Mouse (Mus musculus) erythroblast, embryonic 14.5 days (primary cell): Measurements from ENCODE around the gene Car4. TPM values are rescaled to one million over a fixed set of nuclear protein-coding genes. Genes with fewer than 3 reads are reported as not detected.

Experiments used
- H3K27me3 ChIP-seq: 2 replicates; pipeline ENCODE4 v1.6.1; 2012; ENCODE audit warnings: inconsistent platforms; ENCODE audit not compliant: control insufficient read depth
- H3K36me3 ChIP-seq: 2 replicates; pipeline ENCODE4 v1.6.1; 2012; ENCODE audit warnings: mild to moderate bottlenecking, inconsistent platforms; ENCODE audit not compliant: control insufficient read depth
- H3K4me1 ChIP-seq: 2 replicates; pipeline ENCODE4 v1.6.1; 2012; ENCODE audit warnings: inconsistent platforms; ENCODE audit not compliant: control insufficient read depth
- H3K4me3 ChIP-seq: replicated peaks from 2 replicates; pipeline ENCODE3; 2012; ENCODE audit warnings: moderate library complexity, mild to moderate bottlenecking, inconsistent platforms
- H3K9me3 ChIP-seq: 2 replicates; pipeline ENCODE4 v1.6.1; 2012; ENCODE audit warnings: low read length, inconsistent platforms, mixed read lengths; ENCODE audit not compliant: control insufficient read depth
- GATA1 ChIP-seq: IDR thresholded peaks from 2 replicates; pipeline ENCODE4 v1.6.1; 2012; ENCODE audit warnings: low read length, inconsistent platforms, mixed read lengths
- TAL1 ChIP-seq: IDR thresholded peaks from 3 replicates; pipeline ENCODE4 v1.6.1; 2012; ENCODE audit warnings: low read length, inconsistent platforms, mixed read lengths
- polyA plus RNA-seq: library from polyadenylated mRNA; stranded (reverse); fragments of >175 nt; gene quantifications from 2 replicates; pipeline ENCODE4 v1.2.3, GENCODE M21; 2012

Car4 gene
- polyA plus RNA-seq, 1 experiment: not detected

GRCm38 (mm10) chr11:84963556-84963955 is 6.0 kb downstream of the Car4 start:
- no peaks in the 10 kb centered on the region for H3K36me3 ChIP-seq
- H3K27me3 ChIP-seq: peaks cover 32% of the 10 kb centered on the region

GRCm38 (mm10) chr11:84966696-84967095 is 9.1 kb downstream of the Car4 start:
- peaks cover 4% of the 10 kb centered on the region; the same call in 1 of the 2 replicates for H3K27me3 ChIP-seq
- no peaks in the 10 kb centered on the region for H3K9me3 ChIP-seq
- no peaks in the 10 kb centered on the region for H3K36me3 ChIP-seq
- peaks cover 5% of the 10 kb centered on the region for H3K4me1 ChIP-seq
- TF ChIP-seq TAL1: no peak
- no peak for TF ChIP-seq GATA1
- H3K4me3 ChIP-seq: no peak overlapping the region

More at GRCm38 (mm10) chr11:84963556-84963955, 6.0 kb downstream of the Car4 start:
- Histone ChIP-seq H3K4me1 (peaks cover 5% of the 10 kb centered on the region), H3K9me3 (no peaks in the 10 kb centered on the region), H3K4me3 (no peak overlapping the region)
- TF ChIP-seq TAL1: no peak
- TF ChIP-seq GATA1: no peak

GRCm38 (mm10) chr11:84967113-84967512 is 9.5 kb downstream of the Car4 start:
- TF ChIP-seq TAL1 (no peak), GATA1 (no peak)
- H3K36me3 ChIP-seq: no peaks in the 10 kb centered on the region
- H3K9me3 ChIP-seq: no peaks in the 10 kb centered on the region
- no peak overlapping the region for H3K4me3 ChIP-seq
- H3K27me3 ChIP-seq: peaks cover 4% of the 10 kb centered on the region; the same call in 1 of the 2 replicates
- peaks cover 5% of the 10 kb centered on the region for H3K4me1 ChIP-seq

GRCm38 (mm10) chr11:84968309-84968708 is 10.7 kb downstream of the Car4 start:
- no peaks in the 10 kb centered on the region for H3K36me3 ChIP-seq
- H3K27me3 ChIP-seq: peaks cover 4% of the 10 kb centered on the region; the same call in 1 of the 2 replicates
- no peak for TF ChIP-seq GATA1
- no peak for TF ChIP-seq TAL1
- H3K4me3 ChIP-seq: no peak overlapping the region
- H3K4me1 ChIP-seq: peaks cover 5% of the 10 kb centered on the region
- H3K9me3 ChIP-seq: no peaks in the 10 kb centered on the region

- no peaks in the 10 kb centered on the region for H3K36me3 ChIP-seq
- no peak overlapping the region for H3K4me3 ChIP-seq
- H3K27me3 ChIP-seq: peaks cover 4% of the 10 kb centered on the region; the same call in 1 of the 2 replicates
- peaks cover 5% of the 10 kb centered on the region for H3K4me1 ChIP-seq
- TF ChIP-seq GATA1: no peak
- no peak for TF ChIP-seq TAL1
- no peaks in the 10 kb centered on the region for H3K9me3 ChIP-seq
These were observed 11.2 kb downstream of the Car4 start for GRCm38 (mm10) chr11:84968775-84969174.

GRCm38 (mm10) chr11:84972067-84972466 is 14.5 kb downstream of the Car4 start:
- Histone ChIP-seq H3K36me3 (no peaks in the 10 kb centered on the region), H3K4me1 (no peaks in the 10 kb centered on the region), H3K27me3 (no peaks in the 10 kb centered on the region), H3K4me3 (no peak overlapping the region), H3K9me3 (no peaks in the 10 kb centered on the region)
- no peak for TF ChIP-seq TAL1

- H3K27me3 ChIP-seq: no peaks in the 10 kb centered on the region
- H3K9me3 ChIP-seq: no peaks in the 10 kb centered on the region
- TF ChIP-seq TAL1: no peak
- TF ChIP-seq GATA1: no peak
- H3K4me3 ChIP-seq: no peak overlapping the region
- H3K36me3 ChIP-seq: no peaks in the 10 kb centered on the region
- H3K4me1 ChIP-seq: peaks cover 5% of the 10 kb centered on the region
These were observed 16.1 kb downstream of the Car4 start for GRCm38 (mm10) chr11:84973661-84974060.

- H3K27me3 ChIP-seq: no peaks in the 10 kb centered on the region
- H3K36me3 ChIP-seq: no peaks in the 10 kb centered on the region
- TF ChIP-seq GATA1 (no peak), TAL1 (no peak)
- H3K4me1 ChIP-seq: peaks cover 5% of the 10 kb centered on the region
- no peak overlapping the region for H3K4me3 ChIP-seq
- H3K9me3 ChIP-seq: no peaks in the 10 kb centered on the region
These were observed 17.0 kb downstream of the Car4 start for GRCm38 (mm10) chr11:84974582-84974981.

GRCm38 (mm10) chr11:84976706-84977105 is 19.1 kb downstream of the Car4 start:
- no peaks in the 10 kb centered on the region for H3K9me3 ChIP-seq
- no peak overlapping the region for H3K4me3 ChIP-seq
- H3K27me3 ChIP-seq: no peaks in the 10 kb centered on the region
- peaks cover 4% of the 10 kb centered on the region for H3K36me3 ChIP-seq
- H3K4me1 ChIP-seq: peaks cover 5% of the 10 kb centered on the region
- no peak for TF ChIP-seq GATA1
- TF ChIP-seq TAL1: no peak

GRCm38 (mm10) chr11:84977385-84977952 is 19.9 kb downstream of the Car4 start:
- no peak overlapping the region for H3K4me3 ChIP-seq
- no peak for TF ChIP-seq TAL1
- no peak for TF ChIP-seq GATA1
- no peaks in the 10 kb centered on the region for H3K27me3 ChIP-seq
- H3K9me3 ChIP-seq: no peaks in the 10 kb centered on the region
- H3K36me3 ChIP-seq: peaks cover 8% of the 10 kb centered on the region
- peaks cover 5% of the 10 kb centered on the region for H3K4me1 ChIP-seq
